Mouse (Mus musculus) frontal cortex, postnatal 14 days (tissue): ENCODE data around the gene Arhgap35.
"Not testable (repeated sequence)": the region's sequence is repeated elsewhere in the genome, so short reads cannot be mapped to it uniquely, and the experiment has no call there.

Experiments
- DNase-seq, 2 experiments: peaks; one replicate each; pipeline ENCODE4 v3.0.0; 2022; ENCODE audit warnings: low spot score in 2 of 2

Gene Arhgap35

DNA sequence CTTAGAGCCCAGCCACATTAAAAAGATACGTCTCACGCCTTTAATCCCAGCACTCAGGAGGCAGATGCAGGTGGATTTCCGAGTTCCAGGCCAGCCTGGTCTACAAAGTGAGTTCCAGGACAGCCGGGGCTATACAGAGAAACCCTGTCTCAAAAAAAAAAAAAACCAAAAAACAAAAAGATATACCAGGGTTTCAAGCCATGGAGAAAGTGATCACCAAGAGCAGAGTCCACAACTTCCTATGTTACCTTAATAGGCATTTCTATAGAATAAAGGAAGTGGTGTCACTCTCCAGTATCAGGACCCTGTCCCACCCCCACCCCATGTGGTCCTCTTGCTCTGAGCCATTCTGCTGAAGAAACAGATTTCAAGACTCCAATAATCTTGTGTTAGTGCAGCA, 8.0 kb downstream of the Arhgap35 start:
- DNase-seq = not testable (repeated sequence)

- DNase-seq = no peak
Observed at GRCm38 (mm10) chr7:16604141-16604540, 10.7 kb downstream of the Arhgap35 start.

DNA sequence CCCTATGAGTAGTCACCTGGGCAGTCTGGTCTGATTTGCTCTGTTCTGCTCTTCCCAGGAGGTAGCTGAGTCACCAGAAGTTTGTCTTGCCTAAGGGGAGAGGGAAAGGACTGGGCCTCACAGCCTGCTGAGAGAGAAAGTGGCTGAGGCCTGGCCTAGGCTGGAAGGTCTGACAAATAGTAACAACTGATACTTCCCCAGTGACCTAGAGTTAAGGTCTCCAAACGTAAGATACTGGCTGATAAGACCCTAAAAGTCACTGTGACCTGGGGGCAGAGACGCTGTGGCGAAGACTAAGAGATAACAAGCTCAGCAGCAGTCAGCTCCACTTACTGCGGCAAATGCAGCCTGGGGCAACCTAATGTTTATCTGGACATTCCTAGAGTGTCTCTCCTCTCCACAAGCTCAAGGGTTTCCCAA, 13.1 kb downstream of the Arhgap35 start:
- no peak for DNase-seq

- DNase-seq = no peak
Observed at GRCm38 (mm10) chr7:16599006-16599405, 15.8 kb downstream of the Arhgap35 start.

- DNase-seq = no peak
Observed at GRCm38 (mm10) chr7:16591292-16591691, 23.5 kb downstream of the Arhgap35 start.

- DNase-seq = no peak
Observed at GRCm38 (mm10) chr7:16587649-16588048, 27.1 kb downstream of the Arhgap35 start.

- DNase-seq = no peak
Observed at GRCm38 (mm10) chr7:16584384-16584783, 30.4 kb downstream of the Arhgap35 start.

DNA sequence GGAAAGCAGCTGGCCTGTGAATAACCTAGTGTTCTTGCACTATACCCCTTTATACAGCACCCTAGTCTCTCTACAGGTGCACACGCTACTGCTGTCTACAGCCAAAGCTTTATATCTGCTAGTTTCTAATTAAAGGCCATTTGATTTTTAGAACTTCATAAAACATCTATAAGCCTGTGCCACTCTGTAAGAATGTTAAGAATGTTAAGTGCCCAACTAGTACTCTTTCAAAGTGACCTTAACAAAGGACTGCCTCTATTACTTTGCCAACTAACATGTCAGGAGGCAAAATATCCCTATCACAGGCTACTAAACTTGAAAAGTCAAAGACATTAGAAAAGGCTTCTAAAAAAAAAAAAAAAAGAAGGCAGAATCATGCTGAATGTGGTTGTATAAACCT, 31.0 kb downstream of the Arhgap35 start:
- DNase-seq = no peak

GRCm38 (mm10) chr7:16582299-16582698, 32.5 kb downstream of the Arhgap35 start:
- no peak for DNase-seq

- DNase-seq = no peak
Observed at GRCm38 (mm10) chr7:16581276-16582100, 33.3 kb downstream of the Arhgap35 start.

DNA sequence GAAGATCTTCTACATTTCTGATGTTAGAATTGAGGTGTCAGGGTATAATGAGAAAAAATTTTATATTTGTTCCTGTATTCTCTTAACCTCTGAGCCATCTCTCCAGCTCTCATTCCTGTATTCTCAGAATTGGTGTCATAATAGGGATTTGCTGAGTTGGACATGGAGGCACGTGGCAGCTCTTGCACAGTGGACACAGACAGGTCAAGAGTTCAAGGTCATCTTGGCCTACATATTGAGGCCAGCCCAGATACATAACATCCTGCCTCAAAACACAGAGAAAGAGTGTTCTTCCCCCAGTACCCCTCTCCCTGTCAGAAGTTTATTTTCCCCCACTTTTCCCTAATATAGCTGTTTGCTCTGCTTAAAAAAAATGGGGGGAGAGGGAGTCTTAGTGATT, 38.1 kb downstream of the Arhgap35 start:
- no peak for DNase-seq

GRCm38 (mm10) chr7:16571191-16571590, 43.6 kb downstream of the Arhgap35 start:
- DNase-seq = no peak

DNA sequence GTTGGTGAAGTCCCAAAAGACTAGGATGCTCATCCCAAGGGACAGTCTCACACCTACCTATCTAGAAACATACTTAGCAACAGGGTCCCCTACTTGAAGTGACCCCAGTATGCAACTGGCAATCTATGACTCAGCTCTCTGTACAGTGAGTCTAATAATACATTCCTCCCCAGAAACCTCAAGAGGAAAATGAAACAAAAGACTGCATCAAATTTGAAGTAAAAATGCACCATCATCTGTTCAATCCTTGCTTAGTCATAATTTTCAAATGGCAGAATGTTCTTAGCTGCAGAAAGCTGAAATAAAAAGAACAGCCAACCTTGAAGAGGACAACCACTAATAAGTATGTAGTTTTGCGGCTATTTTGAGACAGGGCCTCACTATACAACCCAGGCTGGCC, 44.1 kb downstream of the Arhgap35 start:
- no peak for DNase-seq

DNA sequence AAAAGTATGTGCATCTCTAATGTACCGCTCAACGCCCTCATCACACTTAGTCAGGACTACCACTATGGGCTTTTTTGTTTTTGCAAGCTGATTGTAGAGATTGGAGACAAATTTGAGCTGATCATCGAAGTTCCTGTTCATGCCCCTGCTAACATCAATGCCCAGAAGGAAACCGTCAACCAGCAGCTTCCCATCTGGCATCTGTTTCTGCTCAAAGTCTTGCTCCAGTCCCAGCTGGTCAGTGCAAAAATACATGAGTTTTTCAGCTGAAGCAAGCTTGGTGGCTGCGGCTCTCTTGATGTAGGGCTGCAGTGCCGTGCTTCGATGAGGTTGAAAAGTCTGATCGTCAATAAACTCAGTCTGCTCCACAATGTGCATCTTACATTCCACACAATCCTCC, 50.3 kb downstream of the Arhgap35 start:
- DNase-seq = no peak

GRCm38 (mm10) chr7:16557783-16558538, 56.8 kb downstream of the Arhgap35 start:
- DNase-seq = peak in 1 of 2 experiments; percentile 19

DNA sequence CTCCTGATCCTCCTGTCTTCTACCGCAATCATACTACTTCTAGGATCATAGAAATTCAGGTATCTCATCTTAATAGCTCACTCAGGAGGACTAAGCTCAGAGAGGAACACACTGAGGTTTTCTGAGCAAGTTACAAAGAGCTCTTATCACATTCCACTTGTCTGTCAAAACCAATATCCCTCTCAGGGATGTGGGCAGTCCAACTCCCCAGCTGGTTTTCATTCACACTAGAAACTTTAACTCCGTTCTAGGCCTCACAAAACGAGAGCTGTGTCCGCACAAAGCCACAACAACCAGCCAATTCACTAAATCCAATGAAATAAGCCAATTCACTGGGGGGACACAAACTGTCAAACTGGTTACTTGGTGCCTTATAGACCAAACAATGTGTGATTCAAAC, 57.5 kb downstream of the Arhgap35 start:
- DNase-seq = no peak

- no peak for DNase-seq
Observed at GRCm38 (mm10) chr7:16554215-16554614, 60.6 kb downstream of the Arhgap35 start.

GRCm38 (mm10) chr7:16551581-16551980, 63.2 kb downstream of the Arhgap35 start:
- DNase-seq = no peak

- DNase-seq = no peak
Observed at GRCm38 (mm10) chr7:16549299-16549698, 65.5 kb downstream of the Arhgap35 start.

DNA sequence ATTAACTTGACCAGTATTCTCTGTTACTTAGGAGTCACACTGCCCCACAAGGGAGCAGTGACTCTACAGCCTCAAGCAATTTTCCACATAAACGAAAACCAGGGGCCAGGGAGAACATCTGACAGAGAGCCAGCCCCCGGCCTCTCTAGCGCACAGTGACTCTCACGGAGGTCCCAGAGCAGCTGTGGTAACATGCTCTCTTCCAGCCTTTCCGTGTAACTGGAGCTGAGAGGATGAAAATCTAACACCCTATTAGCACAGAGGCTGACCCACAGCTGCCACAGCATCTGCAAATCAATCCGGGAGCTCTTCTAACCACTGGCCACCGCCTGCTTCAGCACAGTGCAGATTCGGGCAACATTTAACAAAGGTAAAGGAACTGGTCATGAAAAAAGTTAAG, 70.0 kb downstream of the Arhgap35 start:
- DNase-seq = no peak

GRCm38 (mm10) chr7:16537220-16537903, 77.4 kb downstream of the Arhgap35 start:
- DNase-seq = no peak

DNA sequence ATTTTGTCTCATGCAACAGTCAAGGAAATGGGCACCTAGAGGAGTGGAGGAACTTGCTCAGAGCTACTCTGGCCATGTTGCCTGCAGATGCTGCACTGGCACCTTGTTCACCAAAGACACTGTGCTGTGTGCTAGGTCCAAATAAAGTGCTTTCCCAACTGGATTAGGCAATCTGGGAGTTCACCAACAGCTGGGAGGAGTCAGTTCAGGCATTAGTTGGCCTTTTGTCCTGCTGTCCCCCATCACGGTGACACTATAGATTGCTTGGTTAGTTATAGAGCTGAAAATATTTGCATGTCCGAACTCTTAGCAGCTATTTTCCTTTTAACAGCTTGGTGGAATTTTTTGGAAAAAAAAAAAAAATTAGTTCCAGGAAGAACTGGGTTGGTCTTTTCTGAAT, 88.8 kb downstream of the Arhgap35 start:
- DNase-seq = no peak
